ENCODE assay signal across 22 mouse cellular contexts in genomic region chr16:90096011-90096410, GRCm38 (mm10).
"Had no signal": no experiment of that assay in that cellular context is flagged by ENCODE, and none has a peak within 500 bp of the region (broad histone marks: within the 10 kb centered on the region; RNA-seq: fewer than 3 reads in every experiment).

No protein-coding gene starts in this region.

- H3K36me3 ChIP-seq: heart, embryonic 10.5 days; heart, embryonic 12.5 days; hindbrain, embryonic 10.5 days; hindbrain, embryonic 12.5 days; intestine, embryonic 15.5 days; limb, embryonic 12.5 days had no signal

- ATAC-seq: hindbrain, embryonic 16.5 days; inflammation-experienced regulatory T-cells, adult 6 months; intestine, embryonic 15.5 days; intestine, postnatal 0 days had no signal

- DNase-seq: gastrocnemius, postnatal 14 days; heart, adult 18-20 months; heart, postnatal 10 days; heart, postnatal 4 days; kidney, adult 18-20 months; kidney, adult 8-10 months; kidney, postnatal 10 days; kidney, postnatal 25 days; kidney, postnatal 4 days; liver had no signal

- H3K4me3 ChIP-seq: heart, embryonic 10.5 days; heart, embryonic 12.5 days; hindbrain, embryonic 10.5 days; hindbrain, embryonic 12.5 days; intestine, embryonic 15.5 days; left cerebral cortex, adult 2 months; limb, embryonic 10.5 days; limb, embryonic 12.5 days had no signal

- H3K9me3 ChIP-seq: heart, embryonic 10.5 days; heart, embryonic 12.5 days; hindbrain, embryonic 10.5 days; hindbrain, embryonic 12.5 days; intestine, embryonic 15.5 days; limb, embryonic 10.5 days; limb, embryonic 12.5 days had no signal

- H3K27me3 ChIP-seq: heart, embryonic 12.5 days; hindbrain, embryonic 12.5 days; intestine, embryonic 15.5 days; limb, embryonic 12.5 days had no signal

- H3K27ac ChIP-seq: heart, embryonic 10.5 days; hindbrain, embryonic 10.5 days; hindbrain, embryonic 12.5 days; hindbrain, embryonic 14.5 days; intestine, embryonic 15.5 days; left cerebral cortex, adult 2 months; limb, embryonic 10.5 days; limb, embryonic 12.5 days had no signal
